Mouse (Mus musculus): ENCODE results near the gene Sertad3.

- no peak for TF ChIP-seq CTCF (IDR thresholded peaks at IDR 0.05 in 2 of 3, conservative IDR thresholded peaks at IDR 0.05 in 1 of 3; ENCODE audit: control insufficient read depth in 1 of 3, insufficient read depth in 1 of 3, low read depth in 2 of 3, low read length in 3 of 3, poor library complexity in 1 of 3, severe bottlenecking in 1 of 3)
- TF ChIP-seq JUND (IDR thresholded peaks at IDR 0.05; ENCODE audit: low read depth, low read length) = no peak
- TF ChIP-seq POLR2A (IDR thresholded peaks at IDR 0.05; ENCODE audit: control insufficient read depth in 1 of 2, insufficient read depth in 1 of 2, low read depth in 1 of 2, low read length in 2 of 2, poor library complexity in 1 of 2) = no peak
- no peak for TF ChIP-seq CHD2 (IDR thresholded peaks at IDR 0.05; ENCODE audit: low read length)
- no peak for TF ChIP-seq BHLHE40 (IDR thresholded peaks at IDR 0.05; ENCODE audit: borderline replicate concordance, low read depth, low read length)
- TF ChIP-seq RAD21 (IDR thresholded peaks at IDR 0.05; ENCODE audit: low read depth, low read length) = no peak
- TF ChIP-seq ZMIZ1 (IDR thresholded peaks at IDR 0.05; ENCODE audit: low read depth, low read length) = no peak
- no peak for TF ChIP-seq EP300 (IDR thresholded peaks at IDR 0.05; ENCODE audit: low read depth in 1 of 2, low read length in 2 of 2)
Observed at GRCm38 (mm10) chr7:27467648-27468047, 5.9 kb upstream of the Sertad3 start.
